Mouse (Mus musculus) mouse embryonic stem cell (cell line): ENCODE results near the gene Galk1.
"Not testable (repeated sequence)": the region's sequence is repeated elsewhere in the genome, so short reads cannot be mapped to it uniquely, and the experiment has no call there.

Experiments used
- in situ Hi-C, 2 experiments: fragments of 300-500 bp; cut with MboI; formaldehyde crosslinking; loops; 1 replicate in 1 of 2; 3 replicates in 1 of 2; pipeline ENCODE4 v1.14.3; 2019 to 2020; ENCODE audit warnings: low sequenced_read_pairs in 2 of 2, low pct_unique_long_range_greater_than_20kb in 1 of 2, mixed read lengths in 1 of 2; ENCODE audit not compliant: unreplicated experiment in 1 of 2

The Galk1 gene

DNA sequence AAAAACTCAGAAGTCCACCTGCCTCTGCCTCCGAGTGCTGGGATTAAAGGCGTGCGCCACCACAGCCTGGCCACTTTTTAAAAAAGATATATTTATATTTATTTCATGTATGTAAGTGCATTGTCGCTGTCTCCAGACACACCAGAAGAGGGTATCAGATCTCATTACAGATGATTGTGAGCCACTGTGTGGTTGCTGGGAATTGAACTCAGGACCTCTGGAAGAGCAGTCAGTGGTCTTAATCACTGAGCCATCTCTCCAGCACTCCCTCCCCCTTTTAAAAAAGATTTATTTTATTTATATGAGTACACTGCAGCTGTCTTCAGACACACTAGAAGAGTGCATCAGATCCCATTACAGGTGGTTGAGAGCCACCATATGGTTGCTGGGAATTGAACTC, 6.3 kb upstream of the Galk1 start:
- in situ Hi-C loops = not testable (repeated sequence)

GRCm38 (mm10) chr11:116018106-116018505, 5.6 kb upstream of the Galk1 start:
- in situ Hi-C loops = no loop called here

GRCm38 (mm10) chr11:116014821-116015220, 2.3 kb upstream of the Galk1 start:
- in situ Hi-C loops = no loop called here

DNA sequence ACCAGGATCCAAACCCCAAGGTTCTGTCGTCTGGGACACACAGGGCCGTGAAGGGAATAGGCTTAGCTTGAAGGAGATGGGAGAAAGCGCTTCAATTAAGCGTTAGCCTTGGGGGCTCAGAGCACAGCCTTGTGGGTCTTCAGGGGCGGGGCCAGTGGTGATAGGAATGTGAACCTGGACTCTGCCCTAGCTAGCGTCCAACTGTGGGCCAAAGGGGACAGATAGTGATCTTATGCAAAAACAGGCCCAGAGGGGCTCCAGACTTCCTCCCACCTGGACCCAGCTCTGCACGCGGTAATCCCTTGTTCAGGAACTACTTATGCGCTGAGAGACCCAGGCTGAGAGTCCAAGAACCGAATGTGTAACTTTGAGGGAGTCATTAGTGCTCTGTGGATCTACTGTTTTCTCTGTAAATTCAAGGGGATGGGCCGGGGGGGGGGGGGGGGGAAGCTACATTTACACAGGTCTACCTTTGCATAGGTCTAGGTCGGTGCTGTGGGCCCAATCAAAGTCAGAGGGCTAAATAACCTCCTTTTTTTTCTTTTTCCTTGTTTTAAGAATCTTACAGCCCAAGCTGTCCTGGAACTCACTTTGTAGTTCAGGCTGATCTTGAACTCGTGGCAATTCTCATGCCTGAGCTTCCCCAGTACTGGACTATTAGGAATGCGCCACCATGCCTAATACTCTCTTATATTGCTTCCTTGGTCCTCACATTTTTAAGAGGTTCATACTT, 824 bp downstream of the Galk1 start:
- in situ Hi-C loops = no loop called here

- in situ Hi-C loops = no loop called here
Measured at GRCm38 (mm10) chr11:116010948-116011347, 1.6 kb downstream of the Galk1 start.

GRCm38 (mm10) chr11:116010146-116010545, 2.4 kb downstream of the Galk1 start:
- in situ Hi-C loops = no loop called here

GRCm38 (mm10) chr11:116009661-116010060, 2.9 kb downstream of the Galk1 start:
- in situ Hi-C loops = no loop called here

- in situ Hi-C loops = no loop called here
Measured at GRCm38 (mm10) chr11:116008832-116009375, 3.6 kb downstream of the Galk1 start.

- in situ Hi-C loops = no loop called here
Measured at GRCm38 (mm10) chr11:116008411-116008810, 4.1 kb downstream of the Galk1 start.

- in situ Hi-C loops = no loop called here
Measured at GRCm38 (mm10) chr11:116007095-116007850, 5.2 kb downstream of the Galk1 start.

GRCm38 (mm10) chr11:116005701-116006419, 6.7 kb downstream of the Galk1 start:
- in situ Hi-C loops = no loop called here

GRCm38 (mm10) chr11:116004840-116005700, 7.4 kb downstream of the Galk1 start:
- in situ Hi-C loops = loop anchor here in 1 of 2 experiments (5.0 kb wide), 1 partner anchor 68 kb away; no protein-coding TSS in a partner anchor

DNA sequence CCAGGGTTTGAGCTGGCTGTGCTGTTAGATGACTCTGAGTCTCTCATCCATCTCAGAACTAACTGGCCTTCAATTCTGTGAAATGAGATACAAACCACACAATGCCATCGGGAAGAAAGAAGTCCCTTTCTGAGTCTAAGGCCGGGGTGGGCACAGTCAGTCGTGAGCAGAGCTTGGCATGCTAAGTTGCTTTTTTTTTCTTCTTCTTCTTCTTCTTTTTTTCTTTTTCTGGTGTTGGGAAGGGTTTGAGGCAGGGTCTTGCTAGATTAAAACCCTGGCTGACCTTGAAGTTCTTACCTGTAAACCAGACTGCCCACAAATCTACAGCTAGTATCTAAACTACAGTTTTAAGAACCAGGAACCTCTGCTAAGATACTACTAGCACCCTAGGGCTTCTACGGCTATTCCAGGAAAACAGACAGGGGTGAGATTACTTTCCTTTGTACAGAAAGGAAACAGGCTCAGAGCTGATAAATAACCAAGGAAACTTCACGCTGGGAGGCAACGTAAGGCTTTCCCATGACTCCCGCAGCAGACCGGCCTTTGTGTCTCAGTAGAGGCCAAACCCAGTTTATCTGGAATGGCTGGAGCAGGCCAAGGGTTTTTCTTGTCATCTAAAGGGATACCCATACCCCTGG, 8.2 kb downstream of the Galk1 start:
- in situ Hi-C loops = loop anchor here in 1 of 2 experiments (5.0 kb wide), 1 partner anchor 67 kb away; no protein-coding TSS in a partner anchor

GRCm38 (mm10) chr11:116002894-116003293, 9.6 kb downstream of the Galk1 start:
- in situ Hi-C loops = loop anchor here in 1 of 2 experiments (5.0 kb wide), 1 partner anchor 66 kb away; no protein-coding TSS in a partner anchor

- in situ Hi-C loops = loop anchor here in 1 of 2 experiments (5.0 kb wide), 1 partner anchor 64 kb away; no protein-coding TSS in a partner anchor
Measured at GRCm38 (mm10) chr11:116001725-116002124, 10.8 kb downstream of the Galk1 start.

DNA sequence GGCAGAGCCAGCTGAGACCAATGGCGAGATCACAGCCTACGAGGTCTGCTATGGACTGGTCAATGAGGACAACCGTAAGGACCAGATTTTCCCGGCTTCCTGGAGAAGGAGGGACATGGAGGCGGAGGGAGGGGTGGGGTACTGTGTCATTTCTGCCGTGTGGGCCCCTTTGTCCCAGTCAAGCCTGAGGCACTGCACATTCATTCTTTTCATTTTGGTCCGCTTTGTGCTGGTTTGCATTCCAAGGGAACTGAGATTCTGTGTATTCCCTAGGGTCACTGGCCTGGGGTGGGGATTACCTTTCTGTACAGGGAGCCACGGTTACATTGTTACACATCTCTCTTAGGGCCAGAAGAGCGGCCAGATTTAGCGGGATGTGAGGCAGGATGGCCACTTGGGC, 11.9 kb downstream of the Galk1 start:
- in situ Hi-C loops = loop anchor here in 1 of 2 experiments (5.0 kb wide), 1 partner anchor 63 kb away; no protein-coding TSS in a partner anchor

GRCm38 (mm10) chr11:115999538-116000143, 12.9 kb downstream of the Galk1 start:
- in situ Hi-C loops = loop anchor here (5.0 kb wide), 1 partner anchor 62 kb away; no protein-coding TSS in a partner anchor
